Mouse (Mus musculus) retina, adult 2 months (tissue): Measurements from ENCODE around the gene Rassf4.
"Not testable (repeated sequence)": the region's sequence is repeated elsewhere in the genome, so short reads cannot be mapped to it uniquely, and the experiment has no call there.

Source experiments
- DNase-seq: peaks from one replicate; pipeline ENCODE4 v3.0.0-alpha.2; 2012; ENCODE audit warnings: low read depth, low spot score

Gene Rassf4

DNA sequence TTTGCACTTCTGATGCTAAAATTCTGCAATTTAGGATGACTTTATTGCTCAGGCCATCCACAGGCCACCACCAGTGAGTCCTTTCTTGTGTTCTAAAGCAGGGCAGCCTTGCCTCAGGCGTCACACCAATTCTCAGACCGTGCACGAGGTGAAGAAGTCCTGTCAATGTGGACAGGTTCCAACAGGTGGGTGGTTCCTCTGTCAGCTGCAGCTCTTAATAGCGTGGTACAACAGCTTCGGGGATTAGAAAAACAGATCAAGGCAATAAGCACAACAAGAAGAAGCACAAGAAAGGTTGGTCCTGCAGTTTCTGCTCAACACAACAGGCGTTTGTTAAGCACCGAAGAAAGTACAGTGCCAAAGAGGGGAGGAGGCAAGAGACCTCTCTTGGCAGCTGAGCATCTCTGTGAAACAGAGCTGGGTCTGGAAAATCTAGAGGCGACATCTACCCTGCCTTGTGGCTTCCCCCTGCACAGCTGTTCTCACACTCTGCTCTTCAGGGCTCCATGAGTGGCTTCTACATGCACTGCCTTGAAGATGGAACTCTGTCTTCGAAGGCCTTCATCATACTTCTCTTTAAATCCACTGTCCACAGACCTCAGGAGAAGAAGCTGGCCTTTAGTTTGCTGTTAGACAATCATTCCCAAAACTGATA is 37.0 kb downstream of the Rassf4 start:
- no peak for DNase-seq

DNA sequence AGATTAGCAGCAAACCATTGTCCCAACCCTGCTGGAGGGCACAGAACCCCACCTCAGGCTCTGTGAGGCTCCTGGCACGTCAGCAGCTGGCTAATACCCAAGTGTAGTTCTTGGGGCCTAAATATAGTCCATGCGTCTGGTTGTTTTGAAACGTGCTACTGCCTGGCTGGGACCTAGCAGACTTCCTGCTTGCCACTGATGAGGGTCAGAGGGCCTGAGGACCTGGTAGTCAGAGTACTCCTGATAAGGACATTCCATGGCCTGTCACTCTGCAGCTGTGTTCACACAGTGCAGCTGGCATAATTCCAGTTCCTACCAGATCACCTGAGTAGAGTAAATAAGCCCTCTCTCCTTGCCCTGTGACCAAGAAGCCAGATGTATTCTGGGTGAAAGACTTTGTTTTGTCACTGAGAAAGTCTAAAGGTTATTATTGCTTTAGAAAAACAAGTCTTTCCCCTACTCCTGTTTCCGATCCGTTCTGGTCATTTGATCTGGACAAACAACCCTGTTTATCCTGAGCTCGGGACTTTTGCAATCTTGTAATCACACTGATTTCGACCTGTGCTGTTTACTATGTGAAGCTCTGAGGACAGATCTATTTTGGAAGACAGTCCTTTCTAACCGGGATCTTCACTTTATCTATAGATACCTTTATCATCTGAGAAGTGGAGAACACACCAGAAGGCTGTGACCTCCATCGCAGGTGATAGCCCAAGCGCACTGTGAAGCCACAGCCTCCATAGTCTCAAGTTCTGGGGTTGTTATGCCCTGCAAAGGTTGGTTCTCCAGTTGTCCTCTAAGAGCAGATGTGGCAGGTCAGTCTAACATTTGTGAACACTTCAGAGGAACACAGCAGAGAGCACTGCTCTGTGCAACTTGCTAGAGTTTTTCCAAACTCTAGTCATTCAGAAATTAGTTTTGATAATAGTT is 38.2 kb downstream of the Rassf4 start:
- DNase-seq = no peak

DNA sequence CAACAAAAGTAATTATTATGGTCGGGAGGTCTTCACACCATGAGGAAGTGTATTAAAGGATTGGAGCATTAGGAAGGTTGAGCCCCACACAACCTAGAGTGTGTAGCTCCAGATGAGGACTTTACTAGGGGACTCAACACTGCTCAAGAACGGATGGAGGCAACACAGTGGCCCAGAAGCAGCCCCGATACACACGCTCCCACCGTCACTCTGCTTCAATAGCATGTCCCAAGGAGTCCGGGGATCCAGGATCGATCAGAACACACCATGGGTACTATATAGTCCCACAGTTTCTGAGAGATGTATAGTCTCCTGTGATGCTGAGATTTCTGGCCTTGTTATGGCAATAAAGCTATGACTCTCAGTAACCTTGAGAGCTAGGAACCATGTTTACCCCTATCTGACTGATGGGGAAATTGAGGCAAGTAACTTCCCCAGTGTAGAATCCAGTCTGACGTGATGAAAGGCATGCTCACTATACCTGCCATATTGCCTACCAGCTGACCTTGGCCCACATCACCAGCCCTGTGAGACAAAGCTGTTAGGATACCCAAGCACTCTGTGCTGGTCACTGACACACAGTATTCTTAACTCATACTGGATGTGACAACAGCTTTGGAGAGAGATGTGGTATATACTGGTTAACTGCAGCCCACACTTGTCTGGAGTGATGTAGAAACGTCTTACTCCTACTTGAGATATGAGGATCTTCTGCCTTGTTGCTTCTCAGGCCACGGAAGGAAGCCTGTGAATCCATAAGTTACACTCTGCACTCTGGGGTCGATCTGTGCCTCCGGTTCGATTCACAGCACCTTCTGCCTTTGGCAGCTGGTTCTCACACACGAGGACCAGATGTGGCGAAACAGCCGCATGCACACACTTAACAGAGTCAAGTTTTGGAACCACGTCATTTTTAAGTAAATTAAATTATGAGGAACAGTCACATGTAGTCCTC is 39.7 kb downstream of the Rassf4 start:
- DNase-seq = no peak

DNA sequence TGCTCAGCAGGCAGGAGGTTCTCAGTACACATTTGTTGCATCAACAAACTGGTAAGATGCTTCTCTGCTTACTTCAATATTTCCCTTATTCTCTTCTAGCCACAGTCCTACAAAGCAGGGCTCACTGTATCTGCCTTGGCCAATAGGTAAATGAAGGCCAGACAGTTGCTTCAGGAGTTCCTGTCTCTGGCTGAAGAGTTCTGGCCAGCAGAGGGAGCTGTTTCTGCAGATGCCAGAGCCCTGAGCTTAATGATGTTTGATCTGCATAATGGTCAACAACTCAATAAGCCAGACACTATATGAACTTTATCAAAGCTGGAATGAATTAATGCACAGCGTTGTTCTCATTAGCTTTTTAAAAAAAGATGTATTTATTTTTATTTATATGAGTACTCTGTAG is 41.6 kb downstream of the Rassf4 start:
- no peak for DNase-seq

DNA sequence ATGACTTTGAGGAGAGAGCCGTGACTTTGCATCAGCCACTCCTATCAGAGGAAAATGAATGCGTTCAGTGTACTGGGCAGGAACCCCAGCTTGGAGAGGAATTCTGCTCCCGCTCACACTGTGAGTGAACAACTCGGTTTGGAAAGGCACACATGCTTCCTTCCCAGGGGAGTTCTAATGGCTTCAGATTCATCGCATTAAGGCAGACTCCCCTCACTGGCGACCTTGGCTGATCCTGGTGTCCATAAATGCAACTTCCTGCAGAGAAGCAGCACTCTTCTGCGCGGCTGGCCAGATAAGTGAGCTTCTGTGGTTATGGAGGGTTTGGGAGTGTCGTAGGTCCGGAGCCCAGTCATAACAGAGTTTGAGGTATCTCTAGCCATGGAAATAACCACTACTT is 44.0 kb downstream of the Rassf4 start:
- no peak for DNase-seq

DNA sequence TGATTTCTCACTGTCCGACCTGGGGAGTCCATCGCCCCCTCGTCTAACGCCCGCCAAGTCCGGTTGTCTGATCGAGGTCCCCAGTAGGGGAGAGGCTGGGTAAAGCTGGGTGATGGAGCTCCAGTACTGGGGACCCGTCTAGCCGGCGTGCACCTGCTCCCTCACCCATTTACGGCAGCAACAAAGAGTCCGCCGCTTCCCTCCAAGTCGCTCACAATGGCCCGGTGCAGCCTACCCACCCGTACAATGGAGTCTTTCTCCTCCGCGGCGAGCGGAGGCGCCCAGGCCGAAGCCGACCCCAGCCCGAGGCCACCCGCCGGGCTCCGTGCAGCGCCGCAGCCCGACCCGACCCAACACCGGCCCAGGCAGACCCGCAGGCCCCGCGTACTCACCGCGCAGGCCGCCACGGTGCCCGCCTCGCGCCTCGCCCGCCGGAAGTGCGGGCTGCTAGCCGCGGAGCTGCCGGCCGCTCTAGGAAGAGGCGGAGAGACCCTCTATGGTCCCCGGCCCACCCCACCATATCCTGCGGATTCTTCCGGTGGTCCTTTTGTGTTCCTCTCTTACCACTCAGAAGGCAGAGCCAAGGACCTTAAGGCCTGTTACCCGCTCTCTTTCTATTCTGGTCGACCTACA is 45.1 kb downstream of the Rassf4 start, which contains the start of gene Zfp422:
TSS of gene Zfp422 (minus strand) at position 461 of the 633 bp plus-strand sequence.
- no peak for DNase-seq

DNA sequence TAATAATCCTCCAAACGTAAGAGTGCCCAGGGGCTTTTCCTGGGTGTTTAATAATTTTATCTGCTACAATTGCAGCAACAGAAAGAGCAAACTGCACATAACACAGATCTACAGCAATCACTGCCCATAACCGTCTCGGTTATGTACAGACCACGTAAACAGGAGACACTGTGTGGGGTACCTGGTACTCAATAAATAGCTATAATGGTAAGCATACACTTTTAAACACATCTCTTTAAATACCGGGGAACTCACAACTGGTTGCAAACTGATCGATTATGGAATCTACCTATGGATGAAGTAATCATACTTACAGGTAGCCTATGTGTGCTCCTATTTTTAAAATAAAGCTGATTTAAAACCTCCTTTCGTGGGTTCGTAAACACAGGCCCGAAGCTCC is 45.7 kb downstream of the Rassf4 start:
- DNase-seq = no peak

DNA sequence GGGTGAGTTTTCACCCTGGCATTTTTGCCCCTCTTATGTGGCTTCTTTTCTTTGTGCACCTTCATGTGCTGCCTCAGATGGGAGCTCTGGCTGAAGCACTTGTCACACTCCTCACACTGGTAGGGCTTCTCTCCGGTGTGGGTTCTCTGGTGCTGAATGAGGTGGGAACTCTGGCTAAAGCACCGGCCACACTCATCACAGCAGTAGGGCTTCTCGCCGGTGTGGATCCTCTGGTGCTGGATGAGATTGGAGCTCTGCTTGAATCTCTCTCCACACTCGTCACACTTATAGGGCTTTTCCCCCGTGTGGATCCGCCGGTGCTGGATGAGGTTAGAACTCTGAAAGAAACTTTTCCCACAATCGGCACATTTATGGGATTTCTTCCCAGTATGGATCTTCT is 47.3 kb downstream of the Rassf4 start:
- not testable (repeated sequence) for DNase-seq

DNA sequence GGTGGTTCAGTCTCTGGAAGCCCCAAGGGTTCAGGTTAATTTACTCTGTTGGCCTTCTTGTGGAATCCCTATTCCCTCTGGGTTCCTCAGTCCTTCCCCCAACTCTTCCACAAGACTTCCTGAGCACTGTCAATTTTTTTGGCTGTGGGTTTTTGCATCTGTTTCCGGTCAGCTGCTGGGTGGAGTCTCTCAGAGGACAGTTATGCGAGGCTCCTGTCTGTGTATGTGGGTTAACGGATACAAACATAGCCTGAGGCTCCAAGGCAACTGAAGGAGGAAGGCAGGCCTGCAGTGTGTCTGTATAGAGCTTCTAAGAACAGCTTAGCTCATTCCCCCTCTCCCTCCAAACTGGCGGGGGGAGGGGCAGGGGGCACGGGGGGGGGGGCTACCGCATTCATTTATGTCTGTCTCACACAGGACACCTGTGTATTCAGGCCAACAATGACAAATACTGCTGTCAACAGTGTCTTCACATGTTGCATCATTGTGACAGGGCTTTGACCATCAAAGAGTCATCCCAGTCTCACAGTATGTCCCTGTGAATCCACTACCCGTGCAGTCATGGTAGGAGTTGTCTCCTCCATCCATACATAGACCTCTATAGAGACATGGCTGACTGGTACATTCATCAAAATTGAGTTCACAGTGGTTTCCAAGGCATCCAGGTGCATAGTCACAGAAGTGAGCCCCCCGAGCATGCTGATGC is 52.3 kb downstream of the Rassf4 start:
- DNase-seq = no peak

DNA sequence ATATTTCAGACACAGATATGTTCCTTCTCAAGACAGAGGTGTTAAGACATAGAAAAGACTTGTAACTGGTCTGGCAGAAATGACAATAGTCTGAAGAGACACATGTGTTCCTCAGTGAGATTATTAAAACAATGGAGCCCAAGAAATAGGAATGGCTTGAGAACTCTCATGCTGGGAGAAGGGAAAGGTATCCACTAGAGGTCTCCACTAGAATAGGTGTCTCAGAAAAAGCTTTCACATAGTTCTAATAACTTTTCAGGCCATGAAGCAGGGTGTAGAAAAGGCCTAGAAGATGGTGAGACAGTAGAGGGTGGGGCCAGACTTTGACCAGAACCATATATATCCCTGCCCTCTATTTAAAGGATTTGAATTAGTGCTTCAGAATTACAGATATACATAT is 55.7 kb downstream of the Rassf4 start:
- no peak for DNase-seq

DNA sequence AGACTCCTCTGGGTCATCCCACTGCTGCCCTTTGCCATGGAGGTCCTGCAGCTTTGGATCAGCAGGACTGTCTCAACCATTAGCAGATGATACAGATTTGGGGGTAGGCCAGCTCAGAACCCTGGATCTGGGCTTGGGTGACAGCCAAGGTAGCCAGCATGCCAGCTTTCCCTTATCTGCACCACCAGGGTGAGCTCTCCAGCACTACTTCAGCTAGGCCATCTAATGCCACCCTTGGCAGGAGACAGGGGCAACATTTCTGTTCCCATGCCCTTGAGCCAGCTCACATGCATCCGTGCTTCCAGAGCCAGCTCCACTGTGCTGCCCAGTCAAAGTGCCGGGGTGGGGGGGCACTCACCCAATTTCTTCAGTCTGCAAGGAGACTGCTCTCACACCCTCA is 58.0 kb downstream of the Rassf4 start:
- no peak for DNase-seq

DNA sequence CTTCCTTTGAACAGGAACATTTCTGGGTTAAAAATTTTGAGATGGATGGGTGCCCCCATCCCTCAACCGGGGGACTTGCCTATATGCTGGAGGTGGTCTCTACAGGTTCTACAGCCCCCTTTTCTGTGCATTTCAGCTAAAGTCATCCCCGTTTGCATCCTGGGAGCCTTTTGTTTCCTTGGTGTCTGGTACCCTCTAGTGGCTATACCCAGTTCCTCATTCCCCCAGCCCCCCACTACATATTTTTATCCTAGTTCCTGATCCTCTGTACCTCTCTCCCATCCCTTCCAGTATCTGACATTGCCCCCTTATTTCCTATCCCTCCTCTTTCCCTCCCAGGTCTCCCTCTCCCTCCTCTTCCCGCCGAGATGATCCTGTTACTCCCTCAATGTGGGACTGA is 66.5 kb downstream of the Rassf4 start:
- no peak for DNase-seq

DNA sequence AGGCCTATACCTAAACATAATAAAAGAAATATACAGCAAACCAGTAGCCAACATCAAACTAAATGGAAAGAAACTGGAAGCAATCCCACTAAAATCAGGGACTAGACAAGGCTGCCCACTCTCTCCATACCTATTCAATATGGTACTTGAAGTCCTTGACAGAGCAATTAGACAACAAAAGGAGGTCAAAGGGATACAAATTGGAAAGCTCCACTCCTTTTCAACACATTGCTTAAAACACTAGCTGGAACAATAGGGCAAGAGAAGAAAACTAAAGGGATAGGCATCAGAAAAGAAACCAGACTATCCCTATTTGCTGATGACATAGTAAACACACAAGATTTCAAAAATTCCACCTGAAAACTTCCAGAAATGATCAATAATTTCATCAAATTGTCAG is 72.8 kb downstream of the Rassf4 start:
- DNase-seq = not testable (repeated sequence)

DNA sequence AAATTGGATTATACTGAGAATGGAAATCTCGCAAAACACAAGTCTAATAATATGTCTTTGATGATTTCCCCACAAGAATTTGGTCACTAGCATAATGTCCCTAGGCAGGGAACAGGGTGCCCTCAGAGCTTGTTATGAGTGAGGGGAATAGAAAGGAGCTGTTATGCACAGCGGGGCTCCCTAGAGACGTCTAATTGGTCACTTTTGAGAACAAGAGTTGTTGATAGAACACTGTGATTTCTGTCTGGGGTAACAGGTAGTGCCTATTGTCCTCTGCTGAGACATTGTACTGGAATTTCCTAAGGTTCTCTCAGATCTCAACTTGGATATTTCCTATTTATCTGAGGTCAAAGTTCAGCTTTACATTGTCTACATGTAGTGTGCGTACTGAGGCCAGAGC is 89.7 kb downstream of the Rassf4 start, which contains the start of gene Olfr215:
TSS of gene Olfr215 (minus strand) at position 101 of the 400 bp plus-strand sequence.
- no peak for DNase-seq
